9 mouse cellular contexts compared by ENCODE assay signal in genomic region chr1:73863074-73863431, GRCm38 (mm10).
DNase-seq lines count a peak whose midpoint lies in the region; ATAC-seq and TF ChIP-seq lines count a peak whose summit lies in the region.
"Had no signal": no experiment of that assay in that cellular context is flagged by ENCODE, and none has a peak within 500 bp of the region (broad histone marks: within the 10 kb centered on the region; RNA-seq: fewer than 3 reads in every experiment).

No protein-coding gene starts in this region.

- no peaks in the 10 kb centered on the region; the same call in 1 of the 2 replicates for H3K4me1 ChIP-seq in kidney, adult 2 months (ENCODE audit: control insufficient read depth, insufficient read depth, low read length)
- H3K4me1 ChIP-seq in CH12.LX (ENCODE audit: control insufficient read depth in 1 of 2, insufficient read depth in 2 of 2): no peaks in the 10 kb centered on the region
- H3K4me1 ChIP-seq in limb, embryonic 10.5 days: peaks cover 21% of the 10 kb centered on the region

- no peak for TF ChIP-seq EP300 in CH12.LX (IDR thresholded peaks at IDR 0.05; ENCODE audit: low read length)

- H3K9ac ChIP-seq in CH12.LX (ENCODE audit: insufficient read depth, low read depth): no peak overlapping the region

- peak overlapping the region; percentile 9; the same call in 1 of the 2 replicates for H3K4me3 ChIP-seq in kidney, adult 2 months (ENCODE audit: insufficient read depth, low read depth, low read length)
- no peak overlapping the region for H3K4me3 ChIP-seq in CH12.LX (replicated peaks in 1 of 3; ENCODE audit: low read depth in 2 of 3, low read length in 2 of 3, poor library complexity in 1 of 3)
- H3K4me3 ChIP-seq in limb, embryonic 10.5 days: peak overlapping the region; percentile 30

- TF ChIP-seq RAD21 in CH12.LX (IDR thresholded peaks at IDR 0.05; ENCODE audit: low read depth, low read length): no peak

- no peaks in the 10 kb centered on the region for H3K79me2 ChIP-seq in CH12.LX (replicated peaks; ENCODE audit: control insufficient read depth, extremely low read depth, insufficient read depth, poor library complexity, severe bottlenecking)

- no peaks in the 10 kb centered on the region for H3K27me3 ChIP-seq in kidney, adult 2 months (replicated peaks; ENCODE audit: control insufficient read depth, insufficient read depth, low read length)
- peaks cover 59% of the 10 kb centered on the region for H3K27me3 ChIP-seq in CH12.LX (replicated peaks)
- no peaks in the 10 kb centered on the region for H3K27me3 ChIP-seq in limb, embryonic 10.5 days (ENCODE audit: low read depth, poor library complexity, severe bottlenecking)

- no peak overlapping the region for H3K27ac ChIP-seq in kidney, adult 2 months (ENCODE audit: insufficient read depth, low read depth, low read length)
- H3K27ac ChIP-seq in CH12.LX (ENCODE audit: insufficient read depth, low read depth): no peak overlapping the region
- peak overlapping the region; percentile 84 for H3K27ac ChIP-seq in limb, embryonic 10.5 days

- dilution Hi-C loops in CH12.LX (cut with MboI; ENCODE audit: extremely low pct_ligation_motif_present, extremely low pct_unique_long_range_greater_than_20kb, low sequenced_read_pairs): no loop called here

- WGBS in kidney, adult 2 months: 31% methylated on average over 11 of the region's 11 CpGs
- 37% methylated on average over 11 of the region's 11 CpGs for WGBS in limb, embryonic 10.5 days

- no peak for TF ChIP-seq CTCF in kidney, adult 2 months (conservative IDR thresholded peaks at IDR 0.05; ENCODE audit: insufficient read depth, insufficient read length, low read depth, low read length)
- no peak for TF ChIP-seq CTCF in CH12.LX (conservative IDR thresholded peaks at IDR 0.05 in 1 of 2, IDR thresholded peaks at IDR 0.05 in 1 of 2; ENCODE audit: low read depth in 2 of 2, low read length in 2 of 2)

- no peak for DNase-seq in kidney, adult 2 months
- no peak for DNase-seq in kidney, adult 11 months
- DNase-seq in CH12.LX (ENCODE audit: extremely low read depth): no peak
- DNase-seq in R1 (ENCODE audit: low read depth, low spot score): peak; percentile 61
- no peak for DNase-seq in limb, embryonic 10.5 days (ENCODE audit: low spot score)
- no peak for DNase-seq in adrenal gland, adult (ENCODE audit: inconsistent age in 2 of 2, low spot score in 1 of 2)
- no peak for DNase-seq in left cerebral cortex, adult 11 months (ENCODE audit: low spot score)

- H3K9me3 ChIP-seq in CH12.LX (replicated peaks; ENCODE audit: low read length): no peaks in the 10 kb centered on the region
- no peaks in the 10 kb centered on the region for H3K9me3 ChIP-seq in limb, embryonic 10.5 days (replicated peaks)

- TF ChIP-seq POLR2A in kidney, adult 2 months (IDR thresholded peaks at IDR 0.05; ENCODE audit: low read depth, low read length): no peak
- TF ChIP-seq POLR2A in CH12.LX (IDR thresholded peaks at IDR 0.05; ENCODE audit: low read depth, low read length): no peak

- H3K36me3 ChIP-seq in kidney, adult 2 months (ENCODE audit: control insufficient read depth, insufficient read depth, low read length): no peaks in the 10 kb centered on the region
- no peaks in the 10 kb centered on the region for H3K36me3 ChIP-seq in CH12.LX (replicated peaks in 1 of 2; ENCODE audit: control insufficient read depth in 1 of 2, insufficient read depth in 1 of 2, low read length in 1 of 2)
- H3K36me3 ChIP-seq in limb, embryonic 10.5 days: no peaks in the 10 kb centered on the region

- in situ Hi-C loops in CH12.LX (cut with MboI; ENCODE audit: low pct_ligation_motif_present, low pct_unique_long_range_greater_than_20kb, low sequenced_read_pairs): no loop called here

- ATAC-seq in erythroid progenitor cell, adult 5-6 weeks (replicated peaks; ENCODE audit: low FRiP score, poor library complexity, severe bottlenecking): no peak
- ATAC-seq: Patski had no signal

- H3K4me2 ChIP-seq in CH12.LX (ENCODE audit: insufficient read depth, low read depth, poor library complexity, severe bottlenecking): peak overlapping the region; percentile 79; the same call in 1 of the 2 replicates

TF ChIP-seq in CH12.LX, 34 proteins besides CTCF, POLR2A, EP300 and RAD21:
- TF ChIP-seq MAFK (IDR thresholded peaks at IDR 0.05; ENCODE audit: insufficient replicate concordance, low read length) (no peak), SMC3 (IDR thresholded peaks at IDR 0.05; ENCODE audit: low read depth, low read length) (no peak), ZKSCAN1 (IDR thresholded peaks at IDR 0.05; ENCODE audit: borderline replicate concordance, low read depth, low read length) (no peak), ETS1 (conservative IDR thresholded peaks at IDR 0.05; ENCODE audit: low read depth, low read length) (no peak)

Comparison
In these comparisons a context has a peak if more than half of its experiments do, and no peak if none do; other contexts are left out.
1. H3K4me3 ChIP-seq: peak in kidney, adult 2 months (single experiment) and limb, embryonic 10.5 days (single experiment); none in CH12.LX (0 of 3).